Mouse (Mus musculus): ENCODE measurements around the gene Parn. TPM values are rescaled to one million over a fixed set of nuclear protein-coding genes. Genes with fewer than 3 reads are reported as not detected.
"Not testable (repeated sequence)": the region's sequence is repeated elsewhere in the genome, so short reads cannot be mapped to it uniquely, and the experiment has no call there.

Parn gene
- polyA plus RNA-seq, 1 experiment from 2014 or later: 45.2 TPM

DNA sequence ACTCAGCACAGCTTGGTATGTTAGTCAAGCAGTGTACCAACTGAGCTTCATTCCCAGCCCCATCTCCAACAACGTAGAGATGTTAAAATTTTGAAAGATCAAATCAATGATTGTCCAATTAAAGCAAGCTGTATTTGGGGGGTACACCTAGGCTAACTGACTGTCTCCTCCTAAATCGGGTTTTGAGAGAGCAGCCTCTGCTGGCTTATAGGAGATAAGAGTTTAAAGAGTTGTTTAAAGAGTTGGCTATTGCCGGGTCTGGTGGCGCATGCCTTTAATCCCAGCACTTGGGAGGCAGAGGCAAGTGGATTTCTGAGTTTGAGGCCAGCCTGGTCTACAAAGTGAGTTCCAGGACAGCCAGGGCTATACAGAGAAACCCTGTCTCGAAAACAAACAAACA, 2.9 kb upstream of the Parn start:
- Histone ChIP-seq H3K4me3 (peak overlapping the region; percentile 97; the same call in 1 of the 2 replicates), H3K4me1 (peaks cover 21% of the 10 kb centered on the region), H3K4me2 (peak overlapping the region; percentile 59; the same call in 1 of the 2 replicates)
- H3K9ac ChIP-seq; H3K36me3 ChIP-seq; H3K27me3 ChIP-seq; ATAC-seq (ENCODE audit: borderline replicate concordance, extremely low read depth, low FRiP score, low TSS enrichment); H3K9me3 ChIP-seq; H3K27ac ChIP-seq: not testable (repeated sequence)
- 50% methylated on average over 5 of the region's 5 CpGs for WGBS

DNA sequence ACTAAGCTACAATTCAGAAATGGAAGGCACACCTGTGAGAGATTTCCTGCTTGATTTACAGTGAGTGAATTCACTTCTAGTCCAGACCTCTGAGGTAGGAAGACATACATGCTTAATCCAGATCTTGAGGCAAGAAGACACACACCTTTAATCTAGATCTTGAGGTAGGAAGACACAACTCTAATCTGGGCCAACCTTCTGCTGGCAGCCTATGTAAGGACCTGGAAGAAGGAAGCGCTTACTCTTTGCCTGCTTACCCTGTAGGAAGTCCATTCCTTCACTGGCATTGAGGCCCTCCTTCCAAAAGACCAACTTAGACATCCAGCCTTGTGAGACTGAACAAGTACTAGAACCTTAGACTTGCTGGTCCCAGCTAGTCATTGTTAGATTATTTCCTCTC, 1.3 kb upstream of the Parn start:
- Histone ChIP-seq H3K9ac (no peak overlapping the region), H3K27me3 (no peaks in the 10 kb centered on the region), H3K4me2 (no peak overlapping the region), H3K27ac (no peak overlapping the region), H3K9me3 (no peaks in the 10 kb centered on the region), H3K4me1 (peaks cover 21% of the 10 kb centered on the region), H3K36me3 (peaks cover 9% of the 10 kb centered on the region; the same call in 1 of the 2 replicates), H3K4me3 (no peak overlapping the region)
- 92% methylated on average over 1 of the region's 1 CpGs for WGBS
- no peak for ATAC-seq (ENCODE audit: borderline replicate concordance, extremely low read depth, low FRiP score, low TSS enrichment)

DNA sequence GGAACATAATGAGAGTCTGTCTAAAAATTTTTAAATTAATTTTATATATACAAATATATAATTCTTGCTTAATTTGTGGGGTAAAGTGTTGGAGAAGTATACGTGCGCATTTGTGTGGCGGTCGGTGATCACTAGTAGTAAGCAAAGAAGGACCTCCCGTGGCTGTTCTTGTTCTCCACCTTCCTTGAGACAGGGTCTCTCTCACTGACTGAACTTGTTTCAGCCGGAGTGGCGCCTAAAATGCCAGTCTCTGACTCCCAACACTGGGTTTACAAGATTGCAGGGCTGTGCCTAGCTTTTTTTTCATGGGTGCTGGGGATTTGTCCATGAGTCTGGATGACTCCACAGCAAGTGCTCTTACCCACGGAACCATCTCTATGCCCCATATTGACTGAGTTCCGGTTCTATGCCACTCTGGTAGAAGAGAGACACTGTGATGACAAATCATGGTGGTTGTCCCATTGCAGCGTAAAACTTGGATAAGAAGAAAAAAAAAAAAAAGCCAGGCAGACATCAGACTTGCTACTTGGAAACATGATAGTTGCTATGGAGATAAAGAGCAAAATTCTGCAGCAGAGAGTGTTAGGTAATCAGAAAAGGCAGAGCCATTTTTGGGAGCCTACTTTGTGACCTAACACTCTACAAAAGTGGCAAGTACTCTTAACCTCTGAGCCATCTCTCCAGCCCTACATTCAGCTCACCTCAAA, 585 bp upstream of the Parn start:
- no peaks in the 10 kb centered on the region for H3K27me3 ChIP-seq
- no peaks in the 10 kb centered on the region for H3K9me3 ChIP-seq
- H3K9ac ChIP-seq: no peak overlapping the region
- H3K4me2 ChIP-seq: peak overlapping the region; percentile 80
- 74% methylated on average over 10 of the region's 10 CpGs for WGBS
- H3K27ac ChIP-seq: peak overlapping the region; percentile 58
- H3K36me3 ChIP-seq: peaks cover 11% of the 10 kb centered on the region; the same call in 1 of the 2 replicates
- peaks cover 21% of the 10 kb centered on the region for H3K4me1 ChIP-seq
- peak overlapping the region; percentile 72 for H3K4me3 ChIP-seq
- ATAC-seq (ENCODE audit: borderline replicate concordance, extremely low read depth, low FRiP score, low TSS enrichment): no peak

DNA sequence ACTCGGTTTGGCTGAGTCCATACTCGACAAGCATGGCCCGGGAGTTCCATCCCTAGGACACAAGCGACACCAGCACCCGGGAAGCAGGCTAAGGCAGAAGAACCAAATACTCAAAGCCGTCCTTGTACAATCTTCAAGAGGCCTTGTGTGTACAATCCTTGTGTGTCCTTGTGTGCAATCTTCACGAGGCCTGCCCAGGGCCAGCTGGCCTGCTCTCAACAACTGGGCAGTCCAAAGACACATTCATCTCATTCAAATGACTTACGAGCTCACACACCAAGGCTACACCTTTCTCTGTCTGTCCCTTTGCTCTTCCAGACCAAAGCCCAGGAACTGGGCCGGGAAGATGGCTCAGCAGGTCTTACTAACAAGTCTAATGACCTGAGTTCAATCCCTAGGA, 7.2 kb downstream of the Parn start:
- ATAC-seq (ENCODE audit: borderline replicate concordance, extremely low read depth, low FRiP score, low TSS enrichment): no peak
- no peaks in the 10 kb centered on the region for H3K9me3 ChIP-seq
- H3K4me2 ChIP-seq: no peak overlapping the region
- H3K27ac ChIP-seq: no peak overlapping the region
- 87% methylated on average over 9 of the region's 9 CpGs for WGBS
- H3K4me1 ChIP-seq: no peaks in the 10 kb centered on the region
- H3K36me3 ChIP-seq: peaks cover 54% of the 10 kb centered on the region
- no peak overlapping the region for H3K9ac ChIP-seq
- no peak overlapping the region for H3K4me3 ChIP-seq
- H3K27me3 ChIP-seq: no peaks in the 10 kb centered on the region

DNA sequence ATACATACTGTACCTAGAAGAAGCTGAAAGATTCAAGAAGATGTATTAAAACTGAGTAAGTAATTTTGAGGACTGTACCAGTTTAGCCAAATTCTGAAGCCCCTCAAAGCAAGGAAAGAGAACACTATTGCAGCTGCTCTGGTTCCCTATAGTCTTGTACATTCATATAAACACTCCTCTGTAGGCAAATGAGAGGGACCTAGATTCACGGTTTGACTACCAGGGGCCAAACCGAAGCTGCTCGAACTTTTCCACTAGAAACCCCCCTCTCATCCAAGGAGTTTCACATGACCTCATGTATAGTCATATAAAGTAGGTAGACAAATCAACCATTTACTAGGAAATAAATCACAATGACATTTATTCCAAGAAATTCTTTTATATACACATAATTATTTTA, 9.1 kb downstream of the Parn start:
- Histone ChIP-seq H3K9ac (no peak overlapping the region), H3K9me3 (no peaks in the 10 kb centered on the region), H3K27ac (no peak overlapping the region), H3K4me1 (no peaks in the 10 kb centered on the region), H3K4me2 (no peak overlapping the region), H3K27me3 (no peaks in the 10 kb centered on the region), H3K36me3 (peaks cover 61% of the 10 kb centered on the region), H3K4me3 (no peak overlapping the region)
- 89% methylated on average over 3 of the region's 3 CpGs for WGBS
- ATAC-seq (ENCODE audit: borderline replicate concordance, extremely low read depth, low FRiP score, low TSS enrichment): no peak

DNA sequence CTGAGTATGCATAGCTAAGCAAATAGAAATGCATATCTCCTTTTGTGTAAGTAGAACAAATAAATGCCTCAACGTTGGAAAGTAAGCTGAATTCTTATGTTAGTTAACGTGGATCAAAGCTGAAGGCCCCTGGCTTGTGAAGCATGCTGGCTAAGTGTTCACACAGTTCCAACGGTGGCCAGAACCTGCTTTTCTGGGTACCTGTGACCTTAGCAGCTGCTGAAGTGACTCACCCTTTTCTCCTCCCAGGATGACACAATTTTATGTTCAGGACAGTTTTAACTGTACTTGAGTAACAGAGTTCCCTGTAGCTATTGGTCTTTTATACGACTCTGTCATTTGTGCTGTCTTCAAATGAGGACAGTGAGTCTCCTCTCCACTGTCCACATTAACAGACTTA, 22.0 kb downstream of the Parn start:
- Histone ChIP-seq H3K27me3 (no peaks in the 10 kb centered on the region), H3K4me3 (no peak overlapping the region), H3K4me1 (no peaks in the 10 kb centered on the region), H3K9me3 (no peaks in the 10 kb centered on the region), H3K27ac (no peak overlapping the region), H3K4me2 (no peak overlapping the region), H3K9ac (no peak overlapping the region), H3K36me3 (peaks cover 20% of the 10 kb centered on the region)
- no peak for ATAC-seq (ENCODE audit: borderline replicate concordance, extremely low read depth, low FRiP score, low TSS enrichment)
- WGBS: 63% methylated on average over 4 of the region's 4 CpGs

DNA sequence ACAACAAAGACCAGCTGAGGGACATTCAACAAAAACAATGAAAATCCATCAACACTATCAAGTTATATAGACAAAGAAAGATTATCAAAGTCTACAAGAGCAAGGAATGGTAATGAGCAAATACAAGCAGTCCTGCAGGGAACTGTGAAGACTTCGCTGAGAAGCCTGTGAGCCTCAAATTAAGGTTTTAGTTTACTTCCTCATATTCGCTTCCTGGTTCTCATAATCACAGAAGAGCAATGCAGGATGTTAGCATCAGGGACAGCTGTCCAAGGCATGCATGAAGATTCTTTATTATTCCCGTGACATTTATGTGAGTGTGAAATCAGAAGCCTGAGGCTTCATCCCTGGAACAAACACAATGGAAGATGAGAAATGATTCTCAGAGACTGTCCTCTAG, 23.5 kb downstream of the Parn start:
- WGBS: 83% methylated on average over 3 of the region's 3 CpGs
- Histone ChIP-seq H3K27me3 (no peaks in the 10 kb centered on the region), H3K36me3 (peaks cover 11% of the 10 kb centered on the region; the same call in 1 of the 2 replicates), H3K27ac (no peak overlapping the region), H3K4me1 (no peaks in the 10 kb centered on the region), H3K4me2 (no peak overlapping the region), H3K9me3 (no peaks in the 10 kb centered on the region), H3K4me3 (no peak overlapping the region), H3K9ac (no peak overlapping the region)
- no peak for ATAC-seq (ENCODE audit: borderline replicate concordance, extremely low read depth, low FRiP score, low TSS enrichment)

DNA sequence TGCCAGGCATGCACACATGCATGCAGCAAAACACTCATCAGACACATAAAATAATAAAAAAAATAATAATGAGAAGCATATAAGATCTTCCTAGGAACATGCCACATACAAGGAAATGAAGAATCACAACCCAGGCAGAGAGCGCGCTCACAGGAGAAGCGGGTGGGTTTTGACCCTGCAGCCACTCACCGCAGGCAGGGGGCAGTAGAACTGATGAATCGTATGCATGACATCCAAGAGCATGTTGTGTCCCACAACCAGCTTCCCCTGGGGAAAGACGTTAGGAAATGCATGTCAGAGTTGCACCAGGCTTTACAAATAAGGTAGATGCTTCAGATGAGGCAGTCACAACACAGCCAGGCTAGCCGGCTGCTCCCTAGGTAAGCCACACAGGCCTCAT, 27.9 kb downstream of the Parn start:
- Histone ChIP-seq H3K9ac (no peak overlapping the region), H3K9me3 (no peaks in the 10 kb centered on the region), H3K4me1 (no peaks in the 10 kb centered on the region), H3K27ac (no peak overlapping the region), H3K4me3 (no peak overlapping the region), H3K36me3 (peaks cover 14% of the 10 kb centered on the region; the same call in 1 of the 2 replicates), H3K27me3 (no peaks in the 10 kb centered on the region), H3K4me2 (no peak overlapping the region)
- 78% methylated on average over 7 of the region's 7 CpGs for WGBS
- no peak for ATAC-seq (ENCODE audit: borderline replicate concordance, extremely low read depth, low FRiP score, low TSS enrichment)

DNA sequence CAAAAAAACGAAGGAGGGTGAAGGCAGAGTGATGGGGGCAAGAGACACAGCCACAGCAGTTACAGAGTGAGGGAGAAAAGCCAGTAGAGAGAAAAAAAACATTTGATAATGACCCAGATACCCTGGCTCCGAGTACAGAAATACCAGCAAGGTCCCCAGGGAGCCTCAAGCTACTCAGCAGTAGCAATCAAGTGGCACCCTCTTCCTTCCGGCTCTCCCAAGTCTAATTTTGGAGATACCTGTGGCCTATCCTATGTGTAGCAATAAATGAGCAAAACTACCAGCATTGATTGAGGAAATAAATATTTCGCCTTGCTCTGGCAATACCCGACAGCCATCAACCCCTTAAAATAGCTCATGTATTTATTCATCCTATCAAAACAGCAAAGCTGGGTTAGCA, 28.5 kb downstream of the Parn start:
- peaks cover 17% of the 10 kb centered on the region for H3K36me3 ChIP-seq
- no peak overlapping the region for H3K4me2 ChIP-seq
- no peak overlapping the region for H3K4me3 ChIP-seq
- 84% methylated on average over 5 of the region's 5 CpGs for WGBS
- ATAC-seq (ENCODE audit: borderline replicate concordance, extremely low read depth, low FRiP score, low TSS enrichment): no peak
- H3K9me3 ChIP-seq: no peaks in the 10 kb centered on the region
- no peaks in the 10 kb centered on the region for H3K27me3 ChIP-seq
- no peak overlapping the region for H3K9ac ChIP-seq
- no peaks in the 10 kb centered on the region for H3K4me1 ChIP-seq
- no peak overlapping the region for H3K27ac ChIP-seq

DNA sequence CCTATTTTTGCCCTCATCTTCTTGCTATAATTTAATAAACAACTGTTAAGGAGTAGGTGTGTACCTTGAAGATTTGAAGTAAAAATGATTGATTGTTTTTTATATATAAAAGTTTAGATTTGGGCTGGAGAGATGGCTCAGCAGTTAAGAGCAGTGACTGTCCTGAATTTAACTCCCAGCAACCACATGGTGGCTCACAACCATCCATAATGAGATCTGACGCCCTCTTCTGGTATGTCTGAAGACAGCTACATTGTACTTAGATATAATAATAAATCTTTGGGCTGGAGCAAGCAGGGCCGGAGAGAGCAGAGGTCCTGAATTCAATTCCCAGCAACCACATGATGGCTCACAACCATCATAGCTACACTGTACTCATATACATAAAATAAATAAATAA, 29.8 kb downstream of the Parn start:
- not testable (repeated sequence) for H3K4me1 ChIP-seq; H3K4me3 ChIP-seq; H3K9ac ChIP-seq; H3K9me3 ChIP-seq; ATAC-seq (ENCODE audit: borderline replicate concordance, extremely low read depth, low FRiP score, low TSS enrichment); H3K27ac ChIP-seq; H3K4me2 ChIP-seq; H3K27me3 ChIP-seq
- H3K36me3 ChIP-seq: peaks cover 26% of the 10 kb centered on the region
- WGBS: 56% methylated on average over 2 of the region's 2 CpGs

DNA sequence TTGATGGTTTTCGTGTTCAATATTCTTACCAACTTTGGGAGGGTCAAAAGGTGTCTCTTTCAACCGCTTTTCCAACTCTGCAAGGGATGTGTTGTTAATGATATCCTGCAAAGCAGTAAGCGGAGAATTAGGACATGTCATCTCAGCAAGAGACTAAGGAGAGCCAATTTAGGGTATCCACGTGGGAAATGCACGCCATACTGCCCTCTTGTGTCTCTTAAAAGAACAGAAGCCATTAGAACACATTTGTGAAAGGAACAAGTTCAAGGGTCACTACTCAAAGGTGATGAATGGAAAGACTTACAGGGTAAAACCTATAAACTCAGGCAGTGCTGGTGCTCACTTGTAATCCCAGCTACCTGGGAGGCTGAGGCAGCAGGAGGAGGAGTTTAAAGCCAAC, 39.6 kb downstream of the Parn start:
- H3K27ac ChIP-seq: no peak overlapping the region
- no peaks in the 10 kb centered on the region for H3K9me3 ChIP-seq
- 47% methylated on average over 5 of the region's 5 CpGs for WGBS
- no peaks in the 10 kb centered on the region for H3K4me1 ChIP-seq
- no peak for ATAC-seq (ENCODE audit: borderline replicate concordance, extremely low read depth, low FRiP score, low TSS enrichment)
- no peaks in the 10 kb centered on the region for H3K27me3 ChIP-seq
- no peak overlapping the region for H3K9ac ChIP-seq
- H3K4me3 ChIP-seq: no peak overlapping the region
- peaks cover 57% of the 10 kb centered on the region for H3K36me3 ChIP-seq
- H3K4me2 ChIP-seq: no peak overlapping the region

DNA sequence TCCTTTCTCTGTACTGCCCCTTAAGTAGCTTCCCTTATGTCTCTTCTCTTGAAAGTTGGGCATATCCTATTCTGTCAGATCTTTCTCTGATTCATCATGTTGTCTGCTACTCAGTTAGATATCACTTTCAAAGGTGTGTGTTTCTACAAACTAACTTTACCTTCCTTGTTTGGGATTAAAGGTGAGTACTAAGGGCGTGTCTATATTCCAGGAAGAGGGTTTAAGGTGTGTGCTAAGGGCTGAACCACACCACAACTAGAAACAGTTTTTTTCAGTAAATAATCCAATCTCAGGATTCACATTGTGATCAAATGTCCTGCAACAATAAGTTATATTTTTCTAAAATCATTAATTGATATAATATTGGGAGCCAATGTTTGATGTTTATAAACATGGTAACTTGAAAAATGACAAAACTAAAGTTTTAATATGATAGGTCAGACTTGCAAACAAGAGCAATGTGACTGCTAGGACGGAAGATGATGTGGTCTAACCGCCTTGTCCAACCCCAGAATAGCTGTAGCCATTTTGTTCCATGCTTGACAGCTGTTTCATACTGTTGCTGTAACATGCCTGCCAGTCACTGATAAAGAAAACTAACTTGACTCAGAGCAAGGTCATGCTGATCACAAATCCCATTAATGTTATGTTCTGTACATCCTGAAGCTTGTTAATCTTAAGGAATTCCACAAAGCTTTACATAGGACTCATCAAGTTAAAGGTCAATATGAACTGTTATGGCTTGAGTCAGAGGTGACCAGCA, 46.0 kb downstream of the Parn start:
- Histone ChIP-seq H3K4me1 (no peaks in the 10 kb centered on the region), H3K27me3 (no peaks in the 10 kb centered on the region), H3K36me3 (peaks cover 30% of the 10 kb centered on the region), H3K4me2 (no peak overlapping the region), H3K4me3 (no peak overlapping the region), H3K27ac (no peak overlapping the region), H3K9me3 (no peaks in the 10 kb centered on the region), H3K9ac (no peak overlapping the region)
- WGBS: 88% methylated on average over 3 of the region's 3 CpGs
- ATAC-seq (ENCODE audit: borderline replicate concordance, extremely low read depth, low FRiP score, low TSS enrichment): no peak
